Mouse (Mus musculus) neural tube, embryonic 12.5 days (tissue): ENCODE data around the gene Hnrnpab. TPM values are rescaled to one million over a fixed set of nuclear protein-coding genes. Genes with fewer than 3 reads are reported as not detected.
"Not testable (repeated sequence)": the region's sequence is repeated elsewhere in the genome, so short reads cannot be mapped to it uniquely, and the experiment has no call there.

Experiments
- ATAC-seq: fragments of 200-750 bp; cut with Nextera tagmentation; 2 replicates; pipeline ENCODE4 v1.8.0; 2017; ENCODE audit warnings: low read depth, mild to moderate bottlenecking, moderate TSS enrichment, moderate library complexity; ENCODE audit not compliant: low FRiP score
- H3K27ac ChIP-seq: fragments of 300-500 bp; sonication (generic); 2 replicates; pipeline ENCODE4 v1.5.1; 2016
- H3K27me3 ChIP-seq: fragments of 300-500 bp; sonication (generic); replicated peaks from 2 replicates; pipeline ENCODE4 v1.6.1; 2016; ENCODE audit warnings: mild to moderate bottlenecking
- H3K36me3 ChIP-seq: fragments of 300-500 bp; sonication (generic); 2 replicates; pipeline ENCODE4 v1.6.1; 2016; ENCODE audit warnings: mild to moderate bottlenecking
- H3K4me1 ChIP-seq: fragments of 300-500 bp; sonication (generic); 2 replicates; pipeline ENCODE4 v1.6.1; 2016
- H3K4me2 ChIP-seq: fragments of 300-500 bp; sonication (generic); replicated peaks from 2 replicates; pipeline ENCODE4 v1.6.1; 2016; ENCODE audit warnings: mild to moderate bottlenecking
- H3K4me3 ChIP-seq: fragments of 300-500 bp; sonication (generic); 2 replicates; pipeline ENCODE4 v1.5.1; 2016
- H3K9ac ChIP-seq: fragments of 300-500 bp; sonication (generic); 2 replicates; pipeline ENCODE4 v1.6.1; 2016; ENCODE audit warnings: mild to moderate bottlenecking
- H3K9me3 ChIP-seq: fragments of 300-500 bp; sonication (generic); 2 replicates; pipeline ENCODE4 v1.6.1; 2016; ENCODE audit warnings: mild to moderate bottlenecking
- WGBS: fragments of 180-500 bp; shearing (Covaris S2); methylation state at CpG from one replicate; pipeline ENCODE4 v1.1.7; 2016; 5-methylcytosine and 5-hydroxymethylcytosine counted together
- polyA plus RNA-seq: library from polyadenylated mRNA; unstranded; fragments of >200 nt; fragmentation: Nextera tagmentation; extraction: Ambion mirVana; gene quantifications from 2 replicates; pipeline ENCODE4 v1.2.1, GENCODE M21; 2016

Hnrnpab gene
- polyA plus RNA-seq, 1 experiment from 2014 or later = 808 TPM

DNA sequence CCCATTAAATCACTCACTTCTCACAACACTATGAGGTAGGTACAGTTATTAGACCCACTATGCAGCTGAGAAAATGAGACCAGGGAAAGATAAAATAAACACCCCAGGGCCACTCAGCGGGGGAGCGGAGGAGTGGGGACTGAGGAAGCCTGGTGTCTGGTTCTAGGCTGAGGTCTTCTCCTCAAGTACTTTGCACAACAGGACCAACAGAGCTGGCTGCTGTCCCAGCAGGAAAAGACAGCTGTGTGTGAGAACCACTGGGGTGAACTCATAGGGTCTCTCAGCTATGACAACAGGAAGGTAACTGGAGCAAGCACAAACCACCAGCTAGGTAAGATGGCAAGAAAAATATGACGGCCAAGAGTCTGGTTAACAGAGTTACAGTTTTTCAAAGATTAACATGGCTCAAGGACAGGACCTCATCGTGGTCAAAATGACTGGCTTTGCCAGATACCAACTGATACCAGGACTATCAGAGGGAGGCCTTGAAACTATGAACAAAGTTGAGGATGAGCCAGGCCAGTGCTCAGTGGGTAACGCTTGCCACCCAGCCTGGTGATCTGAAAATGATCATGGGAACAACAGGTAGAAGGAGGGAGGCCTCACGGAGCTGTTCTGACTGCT lies 25.6 kb upstream of the Hnrnpab start:
- no peak overlapping the region for H3K9ac ChIP-seq
- no peak overlapping the region for H3K4me3 ChIP-seq
- peaks cover 21% of the 10 kb centered on the region for H3K36me3 ChIP-seq
- WGBS = 87% methylated on average over 6 of the region's 6 CpGs
- H3K4me2 ChIP-seq = no peak overlapping the region
- peaks cover 27% of the 10 kb centered on the region for H3K4me1 ChIP-seq
- no peaks in the 10 kb centered on the region for H3K27me3 ChIP-seq
- no peak for ATAC-seq
- no peaks in the 10 kb centered on the region for H3K9me3 ChIP-seq
- H3K27ac ChIP-seq = no peak overlapping the region

GRCm38 (mm10) chr11:51629651-51630314 lies 23.1 kb upstream of the Hnrnpab start:
- Histone ChIP-seq H3K36me3 (peaks cover 45% of the 10 kb centered on the region), H3K4me1 (peaks cover 17% of the 10 kb centered on the region; the same call in 1 of the 2 replicates), H3K9me3 (no peaks in the 10 kb centered on the region), H3K27ac (no peak overlapping the region), H3K27me3 (no peaks in the 10 kb centered on the region), H3K4me3 (no peak overlapping the region), H3K4me2 (no peak overlapping the region), H3K9ac (no peak overlapping the region)
- no peak for ATAC-seq
- WGBS = 82% methylated on average over 15 of the region's 15 CpGs

- Histone ChIP-seq H3K27ac (no peak overlapping the region), H3K9me3 (no peaks in the 10 kb centered on the region), H3K36me3 (peaks cover 63% of the 10 kb centered on the region), H3K4me1 (0 out of 2 replicates have a peak, but pooled peaks cover 7% of the 10 kb centered on the region), H3K9ac (no peak overlapping the region), H3K4me2 (no peak overlapping the region), H3K27me3 (no peaks in the 10 kb centered on the region), H3K4me3 (no peak overlapping the region)
- 89% methylated on average over 8 of the region's 8 CpGs for WGBS
- no peak for ATAC-seq
These were observed 21.3 kb upstream of the Hnrnpab start for GRCm38 (mm10) chr11:51627907-51628306.

GRCm38 (mm10) chr11:51627425-51627824 lies 20.8 kb upstream of the Hnrnpab start:
- Histone ChIP-seq H3K27ac (no peak overlapping the region), H3K36me3 (peaks cover 68% of the 10 kb centered on the region), H3K27me3 (no peaks in the 10 kb centered on the region), H3K9me3 (no peaks in the 10 kb centered on the region), H3K4me3 (no peak overlapping the region), H3K9ac (no peak overlapping the region), H3K4me2 (no peak overlapping the region), H3K4me1 (0 out of 2 replicates have a peak, but pooled peaks cover 5% of the 10 kb centered on the region)
- 93% methylated on average over 9 of the region's 9 CpGs for WGBS
- ATAC-seq = no peak

DNA sequence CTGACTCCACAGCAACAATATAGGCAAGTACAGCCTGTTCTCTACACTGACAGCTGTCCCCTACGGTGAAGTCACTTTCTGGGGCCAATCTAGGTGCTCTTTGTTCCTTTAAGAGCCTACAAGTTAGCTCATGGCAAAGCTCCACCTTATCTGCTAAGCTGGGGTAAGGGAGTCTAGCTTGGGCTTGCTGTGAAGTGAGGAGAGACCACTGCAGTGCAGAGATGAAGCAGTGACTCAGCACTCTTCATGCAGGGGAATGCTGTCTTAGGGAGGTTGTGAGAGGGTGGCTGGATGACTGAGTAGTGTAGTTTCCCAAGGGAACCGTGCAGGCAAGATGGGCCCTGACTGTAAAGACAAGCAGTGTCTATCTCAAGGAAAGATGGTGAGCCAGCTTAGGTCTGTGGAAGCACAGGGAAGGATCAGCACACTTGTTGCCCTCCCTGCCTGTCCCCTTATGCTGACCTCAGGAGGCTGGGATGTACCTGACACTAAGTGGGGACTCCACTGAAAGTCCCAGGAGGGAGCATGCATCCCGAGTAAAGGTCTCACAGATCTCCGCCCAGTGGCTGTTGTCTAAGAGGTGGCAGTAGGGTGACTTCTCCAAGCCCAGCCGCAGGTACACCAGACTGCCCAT lies 18.7 kb upstream of the Hnrnpab start:
- Histone ChIP-seq H3K9me3 (no peaks in the 10 kb centered on the region), H3K4me3 (no peak overlapping the region), H3K27me3 (no peaks in the 10 kb centered on the region), H3K36me3 (peaks cover 75% of the 10 kb centered on the region), H3K27ac (no peak overlapping the region), H3K4me2 (no peak overlapping the region), H3K4me1 (peaks cover 9% of the 10 kb centered on the region), H3K9ac (no peak overlapping the region)
- WGBS = 78% methylated on average over 5 of the region's 5 CpGs
- no peak for ATAC-seq

DNA sequence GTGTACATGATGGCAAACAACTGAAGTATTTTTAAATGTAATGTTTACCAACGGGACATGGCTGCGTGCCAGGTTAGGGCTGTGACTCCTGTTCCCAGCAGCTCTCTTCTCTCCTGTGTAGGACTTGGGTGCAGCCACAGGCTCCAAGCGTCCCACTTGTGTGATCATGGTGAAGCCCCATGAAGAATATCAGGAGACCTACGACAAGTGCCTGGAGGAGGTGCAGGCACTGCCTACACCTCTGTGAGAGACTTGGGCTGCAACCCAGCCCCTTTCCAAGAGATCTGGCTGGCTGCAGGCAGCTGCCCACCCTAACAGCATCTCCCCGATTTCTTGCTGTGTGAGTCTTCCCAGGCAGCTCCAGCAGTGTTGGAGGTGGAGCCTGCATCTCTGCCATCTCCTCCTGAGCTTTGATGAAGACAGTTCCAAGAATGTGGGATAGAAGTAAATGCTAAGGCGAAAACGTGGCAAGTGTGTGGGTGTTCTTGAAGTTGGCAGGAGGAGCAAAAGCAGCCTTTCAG lies 16.4 kb upstream of the Hnrnpab start:
- peaks cover 12% of the 10 kb centered on the region for H3K4me1 ChIP-seq
- H3K27me3 ChIP-seq = no peaks in the 10 kb centered on the region
- H3K27ac ChIP-seq = no peak overlapping the region
- no peak overlapping the region for H3K4me2 ChIP-seq
- no peak overlapping the region for H3K9ac ChIP-seq
- peaks cover 62% of the 10 kb centered on the region for H3K36me3 ChIP-seq
- WGBS = 90% methylated on average over 7 of the region's 7 CpGs
- H3K4me3 ChIP-seq = no peak overlapping the region
- ATAC-seq = no peak
- H3K9me3 ChIP-seq = no peaks in the 10 kb centered on the region

DNA sequence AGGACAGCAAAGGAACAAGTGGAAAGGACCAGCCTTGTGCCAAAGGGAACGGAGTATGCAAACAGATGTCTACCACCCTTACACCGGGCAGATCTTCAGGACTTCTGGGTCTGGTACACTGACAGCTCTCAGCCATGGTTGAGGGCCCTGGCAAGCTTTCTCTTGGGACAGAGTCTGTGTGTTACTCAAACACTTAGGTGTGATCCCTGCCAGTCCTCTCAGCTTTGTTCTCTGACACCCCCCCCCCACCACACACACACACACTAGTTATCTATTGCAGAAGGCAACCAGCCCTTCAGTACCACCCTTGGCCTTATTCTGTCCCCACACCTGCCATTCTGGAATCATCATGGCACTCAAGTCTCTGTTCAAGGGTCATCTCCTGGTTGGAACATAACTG lies 15.1 kb upstream of the Hnrnpab start:
- Histone ChIP-seq H3K9me3 (no peaks in the 10 kb centered on the region), H3K4me3 (no peak overlapping the region), H3K36me3 (peaks cover 50% of the 10 kb centered on the region), H3K4me2 (no peak overlapping the region), H3K4me1 (peaks cover 12% of the 10 kb centered on the region), H3K27ac (no peak overlapping the region), H3K9ac (no peak overlapping the region), H3K27me3 (no peaks in the 10 kb centered on the region)
- ATAC-seq = no peak
- 98% methylated on average over 2 of the region's 2 CpGs for WGBS

DNA sequence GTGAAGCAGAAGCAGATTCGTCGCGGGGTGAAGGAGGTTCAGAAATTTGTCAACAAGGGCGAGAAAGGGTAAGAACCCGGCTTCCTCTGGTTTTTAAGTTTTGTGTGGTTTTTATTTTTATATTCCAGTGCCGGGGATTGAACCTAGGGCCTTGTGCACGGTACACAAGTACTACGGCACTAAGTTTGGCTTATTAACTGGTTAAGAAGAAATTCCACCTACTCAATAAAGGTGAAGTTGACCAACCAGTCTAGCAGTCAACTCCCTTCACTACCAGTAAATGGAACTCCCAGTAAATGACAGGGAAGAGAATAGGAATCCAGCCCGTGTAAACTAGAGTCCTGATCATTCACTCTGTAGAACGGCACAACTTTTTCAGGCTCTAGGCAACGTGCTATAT lies 13.4 kb upstream of the Hnrnpab start:
- Histone ChIP-seq H3K4me3 (peak overlapping the region; percentile 84), H3K4me1 (peaks cover 20% of the 10 kb centered on the region), H3K27ac (no peak overlapping the region), H3K36me3 (peaks cover 33% of the 10 kb centered on the region), H3K9ac (peak overlapping the region; percentile 72), H3K27me3 (no peaks in the 10 kb centered on the region), H3K9me3 (no peaks in the 10 kb centered on the region), H3K4me2 (peak overlapping the region; percentile 84)
- WGBS = 3% methylated on average over 11 of the region's 11 CpGs
- no peak for ATAC-seq

DNA sequence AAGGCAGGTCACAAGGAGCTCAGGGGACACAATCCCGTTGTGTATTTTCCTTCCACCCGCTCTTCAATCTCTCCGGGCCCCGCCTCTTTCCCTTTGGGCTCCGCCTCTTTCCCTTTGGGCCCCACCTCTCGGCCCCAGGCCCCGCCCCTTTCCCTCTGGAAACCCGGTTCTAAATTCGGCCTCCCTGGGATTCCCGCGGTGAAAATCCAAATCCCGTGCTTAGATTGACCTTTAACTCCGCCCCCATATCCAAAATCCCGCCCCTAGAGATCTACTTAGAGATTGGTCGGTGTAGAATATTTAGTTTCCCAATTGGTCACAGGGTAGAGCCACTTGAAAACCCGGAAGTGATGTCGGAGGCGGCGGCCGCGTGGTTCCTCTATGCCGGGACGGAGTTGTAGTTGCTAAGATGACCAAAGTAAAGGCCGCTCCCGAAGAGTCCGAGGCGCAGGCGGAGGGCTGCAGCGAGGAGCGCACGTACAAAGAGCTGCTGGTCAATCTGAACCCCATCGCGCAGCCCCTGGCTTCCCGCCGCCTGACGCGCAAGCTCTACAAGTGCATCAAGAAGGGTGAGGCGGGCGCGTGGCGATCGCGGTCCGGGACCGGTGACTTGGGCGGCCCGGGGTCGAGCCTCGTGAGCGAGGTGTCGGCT lies 12.9 kb upstream of the Hnrnpab start, which contains the start of gene Nhp2:
Nhp2 (plus strand) TSS at position 327 of the 652 bp plus-strand sequence.
- H3K4me3 ChIP-seq = peak within 1 kb of the TSS; percentile 84
- peaks cover 20% of the 10 kb centered on the region for H3K4me1 ChIP-seq
- no peaks in the 10 kb centered on the region for H3K27me3 ChIP-seq
- ATAC-seq = peak; percentile 91
- H3K9ac ChIP-seq = peak within 1 kb of the TSS; percentile 72
- no peaks in the 10 kb centered on the region for H3K9me3 ChIP-seq
- WGBS = under 1% methylated on average over 51 of the region's 51 CpGs
- peak within 1 kb of the TSS; percentile 84 for H3K4me2 ChIP-seq
- peaks cover 28% of the 10 kb centered on the region for H3K36me3 ChIP-seq
- H3K27ac ChIP-seq = no peak within 1 kb of the TSS

DNA sequence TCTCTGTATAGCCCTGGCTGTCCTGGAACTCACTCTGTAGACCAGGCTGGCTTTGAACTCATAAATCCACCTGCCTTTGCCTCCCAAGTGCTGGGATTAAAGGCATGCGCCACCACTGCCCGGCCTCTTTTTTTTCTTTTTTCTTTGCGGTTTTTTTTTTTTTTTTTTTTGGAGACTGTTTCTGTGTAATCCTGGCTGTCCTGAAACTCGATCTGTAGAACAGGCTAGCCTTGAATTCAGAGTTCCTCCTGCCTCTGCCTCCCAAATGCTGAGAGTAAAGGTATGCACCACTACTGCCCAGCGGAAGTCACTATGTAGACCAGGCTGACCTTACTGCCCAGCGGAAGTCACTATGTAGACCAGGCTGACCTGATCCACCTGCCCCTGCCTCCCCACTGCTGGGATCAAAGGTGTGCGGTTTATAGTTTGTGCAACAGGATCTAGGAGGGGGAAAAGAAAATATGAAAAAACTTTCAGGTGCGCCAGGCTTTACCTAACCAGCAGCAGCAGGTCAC lies 12.3 kb upstream of the Hnrnpab start:
- Histone ChIP-seq H3K27me3 (no peaks in the 10 kb centered on the region), H3K4me3 (peak overlapping the region; percentile 84), H3K9me3 (no peaks in the 10 kb centered on the region), H3K36me3 (peaks cover 22% of the 10 kb centered on the region), H3K4me1 (peaks cover 20% of the 10 kb centered on the region), H3K4me2 (peak overlapping the region; percentile 84), H3K9ac (peak overlapping the region; percentile 17; the same call in 1 of the 2 replicates), H3K27ac (no peak overlapping the region)
- no peak for ATAC-seq
- 54% methylated on average over 8 of the region's 8 CpGs for WGBS

DNA sequence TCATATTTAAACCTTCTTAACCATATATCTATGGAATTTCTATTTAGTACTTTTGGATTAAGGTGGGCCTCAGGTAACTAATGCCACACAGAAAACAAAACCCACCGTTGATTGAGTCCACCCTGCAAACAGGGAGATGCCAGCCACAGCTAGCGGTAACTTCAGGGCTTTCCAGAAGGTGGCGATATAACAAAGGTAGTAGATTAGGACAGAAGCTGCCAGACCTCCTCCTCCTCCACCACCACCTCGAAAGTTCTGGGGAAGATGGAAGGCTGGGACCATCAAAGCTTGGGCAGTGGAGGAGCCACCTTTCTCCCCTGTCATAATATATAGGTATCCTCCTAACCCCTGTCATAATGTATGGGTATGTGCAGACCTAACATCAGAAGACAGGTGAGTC lies 11.0 kb upstream of the Hnrnpab start:
- H3K4me1 ChIP-seq = peaks cover 20% of the 10 kb centered on the region
- WGBS = 7% methylated on average over 4 of the region's 4 CpGs
- no peaks in the 10 kb centered on the region for H3K9me3 ChIP-seq
- H3K4me3 ChIP-seq = no peak overlapping the region
- H3K36me3 ChIP-seq = peaks cover 10% of the 10 kb centered on the region
- no peak overlapping the region for H3K4me2 ChIP-seq
- H3K27ac ChIP-seq = no peak overlapping the region
- no peak for ATAC-seq
- H3K9ac ChIP-seq = no peak overlapping the region
- H3K27me3 ChIP-seq = no peaks in the 10 kb centered on the region

DNA sequence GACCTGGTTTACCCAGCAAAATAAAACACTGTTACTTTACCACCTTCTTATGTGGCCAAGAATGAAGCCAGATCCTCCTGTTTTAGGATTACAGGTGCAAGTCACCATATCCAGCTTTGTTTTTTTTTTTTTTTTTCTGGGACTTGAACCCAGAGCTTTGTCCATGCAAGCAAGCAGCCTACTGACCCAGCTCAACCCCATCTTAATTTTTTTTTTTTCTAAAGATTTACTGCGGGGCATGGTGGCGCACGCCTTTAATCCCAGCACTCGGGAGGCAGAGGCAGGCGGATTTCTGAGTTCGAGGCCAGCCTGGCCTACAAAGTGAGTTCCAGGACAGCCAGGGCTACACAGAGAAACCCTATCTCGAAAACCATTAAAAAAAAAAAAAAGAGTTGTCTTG lies 9.5 kb upstream of the Hnrnpab start:
- not testable (repeated sequence) for H3K9me3 ChIP-seq, ATAC-seq, H3K27ac ChIP-seq, H3K9ac ChIP-seq, H3K4me3 ChIP-seq, H3K36me3 ChIP-seq, H3K27me3 ChIP-seq
- WGBS = 96% methylated on average over 7 of the region's 7 CpGs
- Histone ChIP-seq H3K4me1 (peaks cover 20% of the 10 kb centered on the region), H3K4me2 (peak overlapping the region; percentile 59)
